Mouse (Mus musculus) liver, postnatal 0 days (tissue): ENCODE results near the gene Zfp9.

Source experiments
- CTCF ChIP-seq: sonication (generic); IDR thresholded peaks from 2 replicates; pipeline ENCODE4 v1.5.1; 2016; ENCODE audit warnings: antibody characterized with exemption, low read depth
- EP300 ChIP-seq: IDR thresholded peaks from 2 replicates; pipeline ENCODE4 v1.6.1; 2016; ENCODE audit warnings: antibody characterized with exemption, low read depth, mild to moderate bottlenecking

- TF ChIP-seq EP300 (no peak), CTCF (no peak)
Observed at GRCm38 (mm10) chr6:118499010-118499409, 19.9 kb upstream of the Zfp9 start.
